Mouse (Mus musculus): ENCODE measurements around the gene Dpf2. TPM values are rescaled to one million over a fixed set of nuclear protein-coding genes. Genes with fewer than 3 reads are reported as not detected.

Dpf2 gene
- polyA plus RNA-seq, 2 experiments = 143 to 179 TPM

DNA sequence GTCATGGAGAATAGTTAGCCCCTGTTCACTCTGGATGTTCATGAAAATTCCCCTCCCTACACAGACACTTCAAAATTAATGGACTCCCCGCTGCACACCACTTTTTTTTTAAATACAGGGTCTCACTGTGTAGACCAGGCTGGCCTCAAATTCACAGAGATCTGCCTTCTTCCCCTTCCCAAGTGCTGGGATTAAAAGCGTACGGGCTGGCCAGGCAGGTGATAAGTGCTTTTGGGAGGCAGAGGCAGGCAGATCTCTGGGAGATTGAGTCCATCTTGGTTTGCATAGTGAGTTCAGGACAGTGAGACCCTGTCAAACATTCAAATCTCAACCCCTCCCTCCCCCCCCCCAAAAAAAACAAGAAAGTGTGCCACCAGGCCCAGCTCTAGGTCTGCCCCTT, 10.2 kb upstream of the Dpf2 start:
- WGBS = 98% methylated on average over 3 of the region's 3 CpGs
- H3K4me2 ChIP-seq (replicated peaks; ENCODE audit: low read depth, low read length, severe bottlenecking) = no peak overlapping the region
- no peak for DNase-seq (ENCODE audit: low spot score)
- no peaks in the 10 kb centered on the region for H3K9me3 ChIP-seq (ENCODE audit: control insufficient read depth, low read length)
- ATAC-seq (ENCODE audit: low FRiP score, low read depth) = no peak
- H3K36me3 ChIP-seq (ENCODE audit: control insufficient read depth, insufficient read depth, low read length) = no peaks in the 10 kb centered on the region
- 0 out of 2 replicates have a peak, but pooled peaks cover 5% of the 10 kb centered on the region for H3K27me3 ChIP-seq (ENCODE audit: control insufficient read depth, insufficient read depth, low read length)
- no peak overlapping the region for H3K27ac ChIP-seq (replicated peaks; ENCODE audit: low read depth, low read length)
- no peak overlapping the region for H3K9ac ChIP-seq (ENCODE audit: low read depth, low read length, severe bottlenecking)
- H3K4me1 ChIP-seq (ENCODE audit: control insufficient read depth, insufficient read depth, low read length) = peaks cover 2% of the 10 kb centered on the region; the same call in 1 of the 2 replicates
- no peak overlapping the region for H3K4me3 ChIP-seq (replicated peaks; ENCODE audit: low read length)
- TF ChIP-seq POLR2A (IDR thresholded peaks at IDR 0.05; ENCODE audit: borderline replicate concordance, extremely low read depth, insufficient read depth, insufficient read length) = no peak

DNA sequence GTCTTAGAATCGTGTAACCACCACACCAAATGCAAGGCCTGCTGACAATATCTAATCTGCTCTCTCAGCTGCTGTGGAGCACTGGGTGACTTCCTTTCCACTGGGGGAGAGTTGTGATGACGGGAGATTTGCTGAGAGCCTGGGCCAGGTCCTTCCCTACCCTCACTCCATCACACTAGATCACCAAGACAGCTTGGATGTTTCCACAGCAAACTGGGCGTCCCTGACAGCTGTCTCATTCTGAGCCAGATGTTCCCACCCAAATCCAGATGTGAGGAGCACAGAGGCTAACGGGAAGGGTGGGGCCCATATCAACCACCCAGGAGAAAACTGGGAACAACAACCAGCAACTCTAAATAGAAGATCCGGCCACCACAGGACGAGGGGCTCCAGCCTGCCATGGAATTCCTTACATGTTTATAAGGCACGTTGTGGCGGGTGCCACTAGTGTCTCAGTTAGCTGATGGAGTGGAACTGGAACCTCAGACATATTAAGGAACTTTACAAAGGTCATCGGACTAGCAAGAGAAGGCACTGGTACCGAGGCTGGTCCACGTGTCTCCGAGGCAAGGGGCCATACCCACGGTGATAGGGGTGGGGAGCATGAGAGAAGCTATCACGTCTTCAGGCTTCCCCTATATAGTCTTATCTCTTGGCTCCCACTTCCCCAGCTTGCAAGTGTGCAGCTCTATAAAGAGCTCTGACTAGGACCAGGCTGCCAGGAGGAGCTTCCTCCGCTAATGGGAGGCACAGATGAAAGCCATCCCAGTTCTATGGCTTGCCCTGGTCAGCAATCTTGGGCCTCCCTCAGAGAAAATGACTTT, 9.5 kb upstream of the Dpf2 start:
- Histone ChIP-seq H3K36me3 (ENCODE audit: control insufficient read depth, insufficient read depth, low read length) (peaks cover 2% of the 10 kb centered on the region), H3K9me3 (ENCODE audit: control insufficient read depth, low read length) (no peaks in the 10 kb centered on the region), H3K4me2 (replicated peaks; ENCODE audit: low read depth, low read length, severe bottlenecking) (peak overlapping the region; percentile 15; the same call in 1 of the 2 replicates), H3K9ac (ENCODE audit: low read depth, low read length, severe bottlenecking) (no peak overlapping the region), H3K4me3 (replicated peaks; ENCODE audit: low read length) (0 out of 2 replicates have a peak overlapping the region, but pooled peaks have one; percentile 4), H3K4me1 (ENCODE audit: control insufficient read depth, insufficient read depth, low read length) (peaks cover 2% of the 10 kb centered on the region; the same call in 1 of the 2 replicates), H3K27ac (replicated peaks; ENCODE audit: low read depth, low read length) (no peak overlapping the region), H3K27me3 (ENCODE audit: control insufficient read depth, insufficient read depth, low read length) (0 out of 2 replicates have a peak, but pooled peaks cover 5% of the 10 kb centered on the region)
- TF ChIP-seq POLR2A (IDR thresholded peaks at IDR 0.05; ENCODE audit: borderline replicate concordance, extremely low read depth, insufficient read depth, insufficient read length) = no peak
- DNase-seq (ENCODE audit: low spot score) (no peak), ATAC-seq (ENCODE audit: low FRiP score, low read depth) (no peak)
- WGBS = 69% methylated on average over 15 of the region's 15 CpGs

DNA sequence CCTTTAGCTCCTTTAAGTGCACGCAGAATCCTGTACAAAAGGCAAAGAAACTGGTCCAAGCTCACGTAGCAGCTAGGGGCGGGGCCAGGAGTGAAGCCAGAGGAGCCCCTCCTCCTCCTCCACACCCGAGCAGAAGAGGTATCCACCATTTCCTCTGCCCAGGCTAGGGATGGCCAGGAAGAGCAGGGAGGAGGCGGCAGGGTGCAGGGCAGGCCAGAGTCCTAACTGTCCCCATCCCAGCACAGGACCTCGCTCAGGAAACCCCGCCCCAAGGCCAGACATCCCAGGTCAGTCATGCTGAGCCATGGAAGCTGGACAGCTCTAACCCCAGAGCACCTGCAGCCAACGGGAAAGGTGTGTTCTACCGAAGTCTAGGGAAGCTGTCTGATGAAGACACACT, 8.9 kb upstream of the Dpf2 start:
- Histone ChIP-seq H3K36me3 (ENCODE audit: control insufficient read depth, insufficient read depth, low read length) (peaks cover 6% of the 10 kb centered on the region), H3K4me3 (replicated peaks; ENCODE audit: low read length) (no peak overlapping the region), H3K9ac (ENCODE audit: low read depth, low read length, severe bottlenecking) (peak overlapping the region; percentile 12; the same call in 1 of the 2 replicates), H3K27ac (replicated peaks; ENCODE audit: low read depth, low read length) (no peak overlapping the region), H3K4me2 (replicated peaks; ENCODE audit: low read depth, low read length, severe bottlenecking) (peak overlapping the region; percentile 15; the same call in 1 of the 2 replicates), H3K9me3 (ENCODE audit: control insufficient read depth, low read length) (no peaks in the 10 kb centered on the region), H3K4me1 (ENCODE audit: control insufficient read depth, insufficient read depth, low read length) (no peaks in the 10 kb centered on the region), H3K27me3 (ENCODE audit: control insufficient read depth, insufficient read depth, low read length) (0 out of 2 replicates have a peak, but pooled peaks cover 5% of the 10 kb centered on the region)
- DNase-seq (ENCODE audit: low spot score) (no peak), ATAC-seq (ENCODE audit: low FRiP score, low read depth) (no peak)
- TF ChIP-seq POLR2A (IDR thresholded peaks at IDR 0.05; ENCODE audit: borderline replicate concordance, extremely low read depth, insufficient read depth, insufficient read length) = no peak
- 20% methylated on average over 9 of the region's 9 CpGs for WGBS

GRCm38 (mm10) chr19:5912103-5913006, 455 bp downstream of the Dpf2 start:
- WGBS = under 1% methylated on average over 46 of the region's 59 CpGs
- peak; percentile 97; the same call in 1 of the 2 replicates for TF ChIP-seq POLR2A (IDR thresholded peaks at IDR 0.05; ENCODE audit: borderline replicate concordance, extremely low read depth, insufficient read depth, insufficient read length)
- peak overlapping the region; percentile 84 for H3K27ac ChIP-seq (replicated peaks; ENCODE audit: low read depth, low read length)

More at GRCm38 (mm10) chr19:5912103-5913006, 455 bp downstream of the Dpf2 start:
- Histone ChIP-seq H3K9ac (ENCODE audit: low read depth, low read length, severe bottlenecking) (peak overlapping the region; percentile 95), H3K36me3 (ENCODE audit: control insufficient read depth, insufficient read depth, low read length) (peaks cover 6% of the 10 kb centered on the region), H3K4me2 (replicated peaks; ENCODE audit: low read depth, low read length, severe bottlenecking) (peak overlapping the region; percentile 75), H3K27me3 (ENCODE audit: control insufficient read depth, insufficient read depth, low read length) (no peaks in the 10 kb centered on the region), H3K9me3 (ENCODE audit: control insufficient read depth, low read length) (no peaks in the 10 kb centered on the region), H3K4me1 (ENCODE audit: control insufficient read depth, insufficient read depth, low read length) (peaks cover 19% of the 10 kb centered on the region), H3K4me3 (replicated peaks; ENCODE audit: low read length) (peak overlapping the region; percentile 98)
- peak; percentile 93 for ATAC-seq (ENCODE audit: low FRiP score, low read depth)
- DNase-seq (ENCODE audit: low spot score) = peak; percentile 99

All from limb, embryonic 14.5 days (tissue).